In genomic region chr13:32801693-32802221, GRCm38 (mm10) we compare ENCODE assay signal across 8 mouse cellular contexts. TPM values are rescaled to one million over a fixed set of nuclear protein-coding genes. Genes with fewer than 3 reads are reported as not detected.
A peak's percentile ranks its signal among the peaks of the same experiment; 100 is the strongest.
DNase-seq lines count a peak whose midpoint lies in the region; ATAC-seq and TF ChIP-seq lines count a peak whose summit lies in the region.

Gene Wrnip1 (plus strand): TSS chr13:32802038.

- no peaks in the 10 kb centered on the region for H3K9me3 ChIP-seq in embryonic facial prominence, embryonic 14.5 days (ENCODE audit: control insufficient read depth, low read length)
- H3K9me3 ChIP-seq in limb, embryonic 13.5 days, result no peaks in the 10 kb centered on the region
- no peaks in the 10 kb centered on the region for H3K9me3 ChIP-seq in midbrain, embryonic 16.5 days (replicated peaks; ENCODE audit: control insufficient read depth, low read length, poor library complexity, severe bottlenecking)

- peak; percentile 54; the same call in 1 of the 2 replicates for TF ChIP-seq EP300 in heart, adult 2 months (IDR thresholded peaks at IDR 0.05; ENCODE audit: insufficient read depth, low read depth, low read length)

- peak; percentile 76 for TF ChIP-seq POLR2A in heart, adult 2 months (IDR thresholded peaks at IDR 0.05; ENCODE audit: insufficient read depth, low read depth, low read length)

- DNase-seq in 3T3-L1 (ENCODE audit: low read depth, low spot score), result peak; percentile 100
- DNase-seq in adrenal gland, postnatal 4 days (ENCODE audit: low spot score in 2 of 2), result peak; percentile 83 to 89
- peak; percentile 100 for DNase-seq in embryonic facial prominence, embryonic 14.5 days (ENCODE audit: low spot score)
- DNase-seq in heart, adult 2 months, result peak; percentile 90 to 98
- peak; percentile 99 for DNase-seq in kidney, adult 8-10 months
- peak; percentile 78 to 92 for DNase-seq in spleen, postnatal 10 days (ENCODE audit: low spot score in 2 of 2)

- no peaks in the 10 kb centered on the region for H3K27me3 ChIP-seq in embryonic facial prominence, embryonic 14.5 days (replicated peaks; ENCODE audit: control insufficient read depth, insufficient read depth, low read length)
- no peaks in the 10 kb centered on the region for H3K27me3 ChIP-seq in heart, adult 2 months (ENCODE audit: control insufficient read depth, insufficient read depth, low read length)
- no peaks in the 10 kb centered on the region for H3K27me3 ChIP-seq in limb, embryonic 13.5 days
- no peaks in the 10 kb centered on the region for H3K27me3 ChIP-seq in midbrain, embryonic 16.5 days (ENCODE audit: control insufficient read depth, insufficient read depth, low read depth, low read length)

- H3K9ac ChIP-seq in embryonic facial prominence, embryonic 14.5 days (ENCODE audit: low read depth, low read length), result peak within 1 kb of the TSS; percentile 84
- H3K9ac ChIP-seq in heart, adult 2 months (ENCODE audit: low read depth, low read length), result peak within 1 kb of the TSS; percentile 83
- peak within 1 kb of the TSS; percentile 84 for H3K9ac ChIP-seq in limb, embryonic 13.5 days
- peak within 1 kb of the TSS; percentile 94 for H3K9ac ChIP-seq in midbrain, embryonic 16.5 days (ENCODE audit: low read depth, low read length)

- peak; percentile 97 for ATAC-seq in embryonic facial prominence, embryonic 14.5 days (ENCODE audit: low read depth)
- ATAC-seq in limb, embryonic 13.5 days (ENCODE audit: low FRiP score, low read depth), result peak; percentile 96
- peak; percentile 99 for ATAC-seq in midbrain, embryonic 16.5 days

- H3K36me3 ChIP-seq in embryonic facial prominence, embryonic 14.5 days (ENCODE audit: control insufficient read depth, insufficient read depth, low read length), result peaks cover 11% of the 10 kb centered on the region
- H3K36me3 ChIP-seq in heart, adult 2 months (ENCODE audit: control insufficient read depth, insufficient read depth, low read length), result peaks cover 18% of the 10 kb centered on the region
- H3K36me3 ChIP-seq in limb, embryonic 13.5 days, result peaks cover 14% of the 10 kb centered on the region
- H3K36me3 ChIP-seq in midbrain, embryonic 16.5 days (ENCODE audit: control insufficient read depth, insufficient read depth, low read length), result peaks cover 7% of the 10 kb centered on the region

- intact Hi-C loops in heart, adult 2 months (cut with DNase I), result loop anchor here (10.0 kb wide), 2 partner anchors 203 to 997 kb away; partner anchors contain the start of genes Foxc1 and Serpinb9

- peaks cover 18% of the 10 kb centered on the region for H3K4me1 ChIP-seq in embryonic facial prominence, embryonic 14.5 days (ENCODE audit: control insufficient read depth, insufficient read depth, low read length)
- H3K4me1 ChIP-seq in heart, adult 2 months (ENCODE audit: control insufficient read depth, insufficient read depth, low read length), result peaks cover 2% of the 10 kb centered on the region; the same call in 1 of the 2 replicates
- H3K4me1 ChIP-seq in limb, embryonic 13.5 days, result peaks cover 34% of the 10 kb centered on the region
- peaks cover 24% of the 10 kb centered on the region for H3K4me1 ChIP-seq in midbrain, embryonic 16.5 days (ENCODE audit: control insufficient read depth, insufficient read depth, low read length)

- peak; percentile 63 for TF ChIP-seq CTCF in heart, adult 2 months (IDR thresholded peaks at IDR 0.05)

- peaks cover 2% of the 10 kb centered on the region; the same call in 1 of the 2 replicates for H3K79me2 ChIP-seq in heart, adult 2 months (replicated peaks; ENCODE audit: control insufficient read depth, insufficient read depth, low read length)

- H3K4me2 ChIP-seq in embryonic facial prominence, embryonic 14.5 days (ENCODE audit: low read depth, low read length), result peak within 1 kb of the TSS; percentile 89
- H3K4me2 ChIP-seq in limb, embryonic 13.5 days (replicated peaks), result peak within 1 kb of the TSS; percentile 73
- peak within 1 kb of the TSS; percentile 80 for H3K4me2 ChIP-seq in midbrain, embryonic 16.5 days (ENCODE audit: low read length)

- peak within 1 kb of the TSS; percentile 86 for H3K4me3 ChIP-seq in embryonic facial prominence, embryonic 14.5 days (ENCODE audit: low read depth, low read length)
- peak within 1 kb of the TSS; percentile 99 for H3K4me3 ChIP-seq in heart, adult 2 months
- H3K4me3 ChIP-seq in limb, embryonic 13.5 days, result peak within 1 kb of the TSS; percentile 92
- peak within 1 kb of the TSS; percentile 97 for H3K4me3 ChIP-seq in midbrain, embryonic 16.5 days (ENCODE audit: low read depth, low read length)

- WGBS in embryonic facial prominence, embryonic 14.5 days, result under 1% methylated on average over 49 of the region's 51 CpGs
- under 1% methylated on average over 51 of the region's 51 CpGs for WGBS in heart, adult 2 months
- WGBS in limb, embryonic 13.5 days, result under 1% methylated on average over 51 of the region's 51 CpGs
- under 1% methylated on average over 39 of the region's 51 CpGs for WGBS in midbrain, embryonic 16.5 days

- peak within 1 kb of the TSS; percentile 86 for H3K27ac ChIP-seq in embryonic facial prominence, embryonic 14.5 days (replicated peaks; ENCODE audit: low read depth, low read length)
- H3K27ac ChIP-seq in heart, adult 2 months, result peak within 1 kb of the TSS; percentile 82
- peak within 1 kb of the TSS; percentile 73 for H3K27ac ChIP-seq in limb, embryonic 13.5 days
- H3K27ac ChIP-seq in midbrain, embryonic 16.5 days (ENCODE audit: low read length), result peak within 1 kb of the TSS; percentile 93

RNA-seq across cellular contexts. Expression of gene Wrnip1, which starts in this region (rescaled TPM):
- total RNA-seq in adrenal gland, postnatal 4 days (2021), result 10 to 100 TPM; 44.9 TPM
- 27.8 and 27.9 TPM in 2 replicates for polyA plus RNA-seq in embryonic facial prominence, embryonic 14.5 days (2014; fragmentation: Nextera tagmentation; extraction: Ambion mirVana)
- 10 to 100 TPM; 21.3 to 21.7 TPM for total RNA-seq in heart, adult 2 months (2021)
- 17.4 and 32.9 TPM in 2 replicates for polyA plus RNA-seq in heart, adult 2 months (2012; rRNA removed)
- 23.7 and 24.1 TPM in 2 replicates for polyA plus RNA-seq in limb, embryonic 13.5 days (2015; fragmentation: Nextera tagmentation; extraction: Ambion mirVana)
- 29.5 and 32.5 TPM in 2 replicates for polyA plus RNA-seq in midbrain, embryonic 16.5 days (2015; fragmentation: Nextera tagmentation; extraction: Ambion mirVana)

Comparison
In these comparisons a context has a peak if more than half of its experiments do, and no peak if none do; other contexts are left out.
1. Peak in every context shown above with its lines: DNase-seq, ATAC-seq, H3K4me3 ChIP-seq and H3K27ac ChIP-seq.